16 mouse cellular contexts compared by ENCODE assay signal in genomic region chr5:77071626-77072025, GRCm38 (mm10). TPM values are rescaled to one million over a fixed set of nuclear protein-coding genes. Genes with fewer than 3 reads are reported as not detected.
A peak's percentile ranks its signal among the peaks of the same experiment; 100 is the strongest.
DNase-seq lines count a peak whose midpoint lies in the region; ATAC-seq and TF ChIP-seq lines count a peak whose summit lies in the region.
"Had no signal": no experiment of that assay in that cellular context is flagged by ENCODE, and none has a peak within 500 bp of the region (broad histone marks: within the 10 kb centered on the region; RNA-seq: fewer than 3 reads in every experiment).

No protein-coding gene starts in this region.

- H3K27me3 ChIP-seq in midbrain, postnatal 0 days (ENCODE audit: insufficient read depth, low read length), result no peaks in the 10 kb centered on the region
- H3K27me3 ChIP-seq in midbrain, embryonic 13.5 days, result no peaks in the 10 kb centered on the region
- no peaks in the 10 kb centered on the region for H3K27me3 ChIP-seq in stomach, postnatal 0 days (ENCODE audit: control insufficient read depth, insufficient read depth, low read length)
- H3K27me3 ChIP-seq: hindbrain, embryonic 15.5 days; limb, embryonic 13.5 days; midbrain, embryonic 15.5 days had no signal

- H3K9me3 ChIP-seq in midbrain, postnatal 0 days (ENCODE audit: low read length), result no peaks in the 10 kb centered on the region
- H3K9me3 ChIP-seq in midbrain, embryonic 13.5 days, result no peaks in the 10 kb centered on the region
- no peaks in the 10 kb centered on the region for H3K9me3 ChIP-seq in stomach, postnatal 0 days (ENCODE audit: control insufficient read depth, low read length)
- H3K9me3 ChIP-seq: hindbrain, embryonic 15.5 days; limb, embryonic 13.5 days; midbrain, embryonic 15.5 days had no signal

- TF ChIP-seq CTCF in midbrain, postnatal 0 days (IDR thresholded peaks at IDR 0.05), result peak; percentile 70
- TF ChIP-seq CTCF in stomach, postnatal 0 days (IDR thresholded peaks at IDR 0.05; ENCODE audit: low read depth), result peak; percentile 56

- H3K36me3 ChIP-seq in midbrain, postnatal 0 days (ENCODE audit: insufficient read depth, low read length), result no peaks in the 10 kb centered on the region
- H3K36me3 ChIP-seq in midbrain, embryonic 13.5 days, result no peaks in the 10 kb centered on the region
- no peaks in the 10 kb centered on the region for H3K36me3 ChIP-seq in stomach, postnatal 0 days (ENCODE audit: control insufficient read depth, insufficient read depth, low read length)
- H3K36me3 ChIP-seq: hindbrain, embryonic 15.5 days; limb, embryonic 13.5 days; midbrain, embryonic 15.5 days had no signal

- 81% methylated on average over 3 of the region's 3 CpGs for WGBS in midbrain, postnatal 0 days
- WGBS in midbrain, embryonic 13.5 days, result 91% methylated on average over 3 of the region's 3 CpGs
- WGBS in stomach, postnatal 0 days, result 76% methylated on average over 3 of the region's 3 CpGs

- no peak overlapping the region for H3K4me2 ChIP-seq in midbrain, postnatal 0 days (ENCODE audit: low read depth, low read length, poor library complexity, severe bottlenecking)
- no peak overlapping the region for H3K4me2 ChIP-seq in midbrain, embryonic 13.5 days (replicated peaks)
- H3K4me2 ChIP-seq in stomach, postnatal 0 days (replicated peaks; ENCODE audit: low read depth), result no peak overlapping the region
- H3K4me2 ChIP-seq: hindbrain, embryonic 15.5 days; limb, embryonic 13.5 days; midbrain, embryonic 15.5 days had no signal

- TF ChIP-seq EP300 in stomach, postnatal 0 days (optimal IDR thresholded peaks at IDR 0.05), result no peak

- no peak overlapping the region for H3K4me3 ChIP-seq in midbrain, postnatal 0 days (ENCODE audit: low read depth, low read length)
- no peak overlapping the region for H3K4me3 ChIP-seq in midbrain, embryonic 13.5 days (replicated peaks)
- H3K4me3 ChIP-seq in stomach, postnatal 0 days (ENCODE audit: low read depth, low read length), result no peak overlapping the region
- H3K4me3 ChIP-seq: hindbrain, embryonic 15.5 days; limb, embryonic 13.5 days; midbrain, embryonic 15.5 days had no signal

- no peak for ATAC-seq in midbrain, postnatal 0 days (ENCODE audit: low FRiP score)
- ATAC-seq in midbrain, embryonic 13.5 days, result no peak
- ATAC-seq in stomach, postnatal 0 days (ENCODE audit: low FRiP score, low TSS enrichment), result no peak
- ATAC-seq: midbrain, embryonic 15.5 days had no signal

- DNase-seq in cerebellum, postnatal 10 days, result peak; percentile 33 to 46
- DNase-seq in cerebellum, adult 11-12 months, result no peak
- DNase-seq in kidney, adult 9 months, result peak; percentile 10
- no peak for DNase-seq in kidney, adult 8-10 months
- peak; percentile 42 for DNase-seq in midbrain, postnatal 0 days (ENCODE audit: low spot score)
- DNase-seq in stomach, postnatal 0 days (ENCODE audit: low spot score), result no peak
- no peak for DNase-seq in frontal cortex, postnatal 36 days (ENCODE audit: low spot score in 2 of 2)
- DNase-seq: cerebellum, adult 2 months; heart, adult 18-20 months; heart, postnatal 10 days; kidney, postnatal 10 days; thymus, postnatal 36 days had no signal

- H3K4me1 ChIP-seq in midbrain, postnatal 0 days (ENCODE audit: insufficient read depth, low read length), result no peaks in the 10 kb centered on the region
- no peaks in the 10 kb centered on the region for H3K4me1 ChIP-seq in midbrain, embryonic 13.5 days (replicated peaks)
- H3K4me1 ChIP-seq in stomach, postnatal 0 days (replicated peaks; ENCODE audit: control insufficient read depth, insufficient read depth), result no peaks in the 10 kb centered on the region
- H3K4me1 ChIP-seq: hindbrain, embryonic 15.5 days; midbrain, embryonic 15.5 days had no signal

- no peak overlapping the region for H3K9ac ChIP-seq in midbrain, postnatal 0 days (replicated peaks; ENCODE audit: low read length, poor library complexity, severe bottlenecking)
- no peak overlapping the region for H3K9ac ChIP-seq in midbrain, embryonic 13.5 days (replicated peaks)
- no peak overlapping the region for H3K9ac ChIP-seq in stomach, postnatal 0 days (ENCODE audit: low read length)
- H3K9ac ChIP-seq: hindbrain, embryonic 15.5 days; limb, embryonic 13.5 days; midbrain, embryonic 15.5 days had no signal

- H3K27ac ChIP-seq in midbrain, postnatal 0 days (ENCODE audit: low read depth, low read length), result no peak overlapping the region
- H3K27ac ChIP-seq in midbrain, embryonic 13.5 days, result no peak overlapping the region
- no peak overlapping the region for H3K27ac ChIP-seq in stomach, postnatal 0 days (replicated peaks)
- H3K27ac ChIP-seq: hindbrain, embryonic 15.5 days; limb, embryonic 13.5 days; midbrain, embryonic 15.5 days had no signal

RNA-seq across cellular contexts. Expression of gene Hopx, which starts 43.3 kb away (rescaled TPM):
- total RNA-seq in midbrain, postnatal 0 days (2014; rRNA removed), result 9.1 and 20.8 TPM in 2 replicates
- 1.4 and 1.8 TPM in 2 replicates for polyA plus RNA-seq in midbrain, postnatal 0 days (2015; fragmentation: Nextera tagmentation; extraction: Ambion mirVana)
- polyA plus RNA-seq in midbrain, embryonic 13.5 days (2015; fragmentation: Nextera tagmentation; extraction: Ambion mirVana), result 0.52 and 0.62 TPM in 2 replicates
- 26.6 and 30.2 TPM in 2 replicates for polyA plus RNA-seq in stomach, postnatal 0 days (2015; fragmentation: Nextera tagmentation; extraction: Ambion mirVana)

RNA-seq across cellular contexts. Expression of gene Thegl, which starts 55.8 kb away (rescaled TPM):
- 0.38 TPM in 1 of 2 replicates, not detected in the other for total RNA-seq in midbrain, postnatal 0 days (2014; rRNA removed)
- 0.52 and 1.0 TPM in 2 replicates for polyA plus RNA-seq in midbrain, postnatal 0 days (2015; fragmentation: Nextera tagmentation; extraction: Ambion mirVana)
- 0.27 and 0.30 TPM in 2 replicates for polyA plus RNA-seq in midbrain, embryonic 13.5 days (2015; fragmentation: Nextera tagmentation; extraction: Ambion mirVana)
- polyA plus RNA-seq in stomach, postnatal 0 days (2015; fragmentation: Nextera tagmentation; extraction: Ambion mirVana), result 0.08 TPM in 1 of 2 replicates, not detected in the other
- total RNA-seq: heart, adult 18-20 months; heart, postnatal 10 days had no signal
- polyA plus RNA-seq: limb, embryonic 13.5 days had no signal

Comparison
In these comparisons a context has a peak if more than half of its experiments do, and no peak if none do; other contexts are left out.
1. DNase-seq: peak in cerebellum, postnatal 10 days (2 of 2), kidney, adult 9 months (single experiment) and midbrain, postnatal 0 days (single experiment); none in cerebellum, adult 11-12 months (single experiment), kidney, adult 8-10 months (0 of 2), stomach, postnatal 0 days (single experiment) and frontal cortex, postnatal 36 days (0 of 2).